Mouse (Mus musculus): ENCODE measurements around the gene Ppfia3. TPM values are rescaled to one million over a fixed set of nuclear protein-coding genes. Genes with fewer than 3 reads are reported as not detected.
"Not testable (repeated sequence)": the region's sequence is repeated elsewhere in the genome, so short reads cannot be mapped to it uniquely, and the experiment has no call there.

Ppfia3 gene
- polyA plus RNA-seq, 1 experiment, result 70.3 TPM

- WGBS, result under 1% methylated on average over 60 of the region's 60 CpGs
- peak; percentile 99 for DNase-seq (ENCODE audit: low read depth, low spot score)
Observed at GRCm38 (mm10) chr7:45395578-45396336, 28.9 kb upstream of the Ppfia3 start, which contains the start of gene Snrnp70. Snrnp70 (minus strand) TSS chr7:45395742.

- WGBS, result under 1% methylated on average over 19 of the region's 20 CpGs
- DNase-seq (ENCODE audit: low read depth, low spot score), result peak; percentile 8
Observed at GRCm38 (mm10) chr7:45395129-45395541, 28.3 kb upstream of the Ppfia3 start.

- no peak for DNase-seq (ENCODE audit: low read depth, low spot score)
- 97% methylated on average over 3 of the region's 3 CpGs for WGBS
Observed at GRCm38 (mm10) chr7:45386077-45386476, 19.3 kb upstream of the Ppfia3 start.

- WGBS, result 86% methylated on average over 1 of the region's 1 CpGs
Observed at GRCm38 (mm10) chr7:45376057-45376456, 9.2 kb upstream of the Ppfia3 start.

GRCm38 (mm10) chr7:45374620-45375019 lies 7.8 kb upstream of the Ppfia3 start:
- 84% methylated on average over 8 of the region's 8 CpGs for WGBS
- DNase-seq (ENCODE audit: low read depth, low spot score), result no peak

More at GRCm38 (mm10) chr7:45376057-45376456, 9.2 kb upstream of the Ppfia3 start:
- no peak for DNase-seq (ENCODE audit: low read depth, low spot score)

GRCm38 (mm10) chr7:45372371-45372770 lies 5.6 kb upstream of the Ppfia3 start:
- WGBS, result 68% methylated on average over 5 of the region's 5 CpGs
- no peak for DNase-seq (ENCODE audit: low read depth, low spot score)

GRCm38 (mm10) chr7:45370475-45371311 lies 3.9 kb upstream of the Ppfia3 start, which contains the start of gene Lin7b:
Lin7b (minus strand) TSS chr7:45370583.
- peak; percentile 58 for DNase-seq (ENCODE audit: low read depth, low spot score)
- 9% methylated on average over 28 of the region's 28 CpGs for WGBS

- DNase-seq (ENCODE audit: low read depth, low spot score), result no peak
- 6% methylated on average over 52 of the region's 52 CpGs for WGBS
Observed at GRCm38 (mm10) chr7:45369836-45370474, 3.1 kb upstream of the Ppfia3 start.

GRCm38 (mm10) chr7:45369022-45369745 lies 2.4 kb upstream of the Ppfia3 start:
- 80% methylated on average over 16 of the region's 16 CpGs for WGBS
- no peak for DNase-seq (ENCODE audit: low read depth, low spot score)

GRCm38 (mm10) chr7:45368178-45368577 lies 1.4 kb upstream of the Ppfia3 start:
- WGBS, result 91% methylated on average over 15 of the region's 15 CpGs
- no peak for DNase-seq (ENCODE audit: low read depth, low spot score)

- WGBS, result under 1% methylated on average over 70 of the region's 70 CpGs
- DNase-seq (ENCODE audit: low read depth, low spot score), result peak; percentile 55
Observed at GRCm38 (mm10) chr7:45367020-45367880, 431 bp upstream of the Ppfia3 start.

- WGBS, result 7% methylated on average over 35 of the region's 35 CpGs
- no peak for DNase-seq (ENCODE audit: low read depth, low spot score)
Observed at GRCm38 (mm10) chr7:45365742-45366651, 822 bp downstream of the Ppfia3 start.

GRCm38 (mm10) chr7:45363983-45364382 lies 2.8 kb downstream of the Ppfia3 start:
- no peak for DNase-seq (ENCODE audit: low read depth, low spot score)
- WGBS, result 76% methylated on average over 2 of the region's 2 CpGs

- 3% methylated on average over 13 of the region's 13 CpGs for WGBS
- peak; percentile 59 for DNase-seq (ENCODE audit: low read depth, low spot score)
Observed at GRCm38 (mm10) chr7:45362801-45363200, 4.0 kb downstream of the Ppfia3 start.

- 1% methylated on average over 43 of the region's 43 CpGs for WGBS
- DNase-seq (ENCODE audit: low read depth, low spot score), result peak; percentile 19
Observed at GRCm38 (mm10) chr7:45361243-45361804, 5.5 kb downstream of the Ppfia3 start.

GRCm38 (mm10) chr7:45360404-45361125 lies 6.3 kb downstream of the Ppfia3 start:
- 40% methylated on average over 18 of the region's 18 CpGs for WGBS
- DNase-seq (ENCODE audit: low read depth, low spot score), result no peak

GRCm38 (mm10) chr7:45359081-45359480 lies 7.7 kb downstream of the Ppfia3 start:
- DNase-seq (ENCODE audit: low read depth, low spot score), result not testable (repeated sequence)
- WGBS, result 61% methylated on average over 10 of the region's 11 CpGs
